Mouse (Mus musculus) midbrain, embryonic 10.5 days (tissue): Measurements from ENCODE around the gene Cuta. TPM values are rescaled to one million over a fixed set of nuclear protein-coding genes. Genes with fewer than 3 reads are reported as not detected.
A peak's percentile ranks its signal among the peaks of the same experiment; 100 is the strongest.
"Not testable (repeated sequence)": the region's sequence is repeated elsewhere in the genome, so short reads cannot be mapped to it uniquely, and the experiment has no call there.

Source experiments
- DNase-seq: peaks from one replicate; pipeline ENCODE4 v3.0.0-alpha.2; 2017; ENCODE audit warnings: low spot score
- H3K27ac ChIP-seq: fragments of 300-500 bp; sonication (generic); replicated peaks from 2 replicates; pipeline ENCODE4 v1.5.1; 2016; ENCODE audit warnings: mild to moderate bottlenecking
- H3K27me3 ChIP-seq: fragments of 300-500 bp; sonication (generic); 2 replicates; pipeline ENCODE4 v1.6.1; 2016; ENCODE audit warnings: low read depth, mild to moderate bottlenecking; ENCODE audit not compliant: poor library complexity, severe bottlenecking
- H3K36me3 ChIP-seq: fragments of 300-500 bp; sonication (generic); 2 replicates; pipeline ENCODE4 v1.6.1; 2016; ENCODE audit warnings: mild to moderate bottlenecking, moderate library complexity
- H3K4me1 ChIP-seq: fragments of 300-500 bp; sonication (generic); 2 replicates; pipeline ENCODE4 v1.6.1; 2016
- H3K4me3 ChIP-seq: fragments of 300-500 bp; sonication (generic); 2 replicates; pipeline ENCODE4 v1.5.1; 2016; ENCODE audit warnings: mild to moderate bottlenecking, moderate library complexity
- H3K9me3 ChIP-seq: fragments of 300-500 bp; sonication (generic); replicated peaks from 2 replicates; pipeline ENCODE4 v1.6.1; 2016; ENCODE audit warnings: mild to moderate bottlenecking
- WGBS: fragments of 180-500 bp; shearing (Covaris S2); methylation state at CpG from one replicate; pipeline ENCODE4 v1.1.7; 2016; 5-methylcytosine and 5-hydroxymethylcytosine counted together
- polyA plus RNA-seq: library from polyadenylated mRNA; unstranded; fragments of >200 nt; fragmentation: Nextera tagmentation; extraction: Ambion mirVana; gene quantifications from 2 replicates; pipeline ENCODE4 v1.2.1, GENCODE M21; 2016

Cuta gene
- polyA plus RNA-seq, 1 experiment from 2014 or later, result 179 TPM

DNA sequence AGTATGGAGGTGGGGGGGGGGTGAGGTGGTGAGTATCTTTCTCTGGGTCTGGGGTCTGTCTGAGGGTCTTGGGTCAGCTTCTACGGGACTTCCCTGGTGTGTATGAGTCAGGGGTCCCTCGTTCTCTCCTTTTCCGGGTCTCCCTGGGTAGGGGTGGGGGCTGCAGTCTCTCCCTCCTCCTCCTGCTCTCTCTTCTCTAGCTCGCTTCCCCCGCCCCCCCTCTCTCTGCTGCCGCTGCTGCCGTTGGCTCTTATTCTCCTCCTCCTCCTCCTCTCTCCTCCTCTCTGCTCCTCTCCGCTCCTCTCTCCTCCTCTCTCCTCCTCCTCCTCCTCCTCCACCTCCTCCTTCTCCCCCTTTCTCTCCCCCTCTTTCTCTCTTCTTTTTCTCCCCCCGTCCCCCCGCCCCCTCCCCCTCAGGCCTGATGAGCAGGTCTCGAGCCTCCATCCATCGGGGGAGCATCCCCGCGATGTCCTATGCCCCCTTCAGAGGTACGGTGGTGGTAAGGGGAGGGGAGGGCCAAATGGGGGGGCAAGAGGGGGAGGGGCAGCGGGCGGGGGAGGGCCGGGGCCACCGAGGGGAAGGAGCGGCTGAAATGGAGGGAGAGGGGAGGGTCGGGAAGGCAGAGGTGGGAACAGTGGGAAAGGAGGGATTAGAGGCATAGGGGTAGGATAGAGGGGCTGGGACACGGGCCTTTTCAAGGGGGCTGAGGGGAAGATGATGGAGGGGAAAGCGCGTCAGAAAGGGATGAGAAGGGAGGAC, 1.8 kb upstream of the Cuta start, which contains the start of gene Syngap1:
TSS of gene Syngap1 (plus strand) at position 223 of the 759 bp plus-strand sequence.
- Histone ChIP-seq H3K36me3 (peaks cover 28% of the 10 kb centered on the region), H3K9me3 (no peaks in the 10 kb centered on the region), H3K4me3 (peak within 1 kb of the TSS; percentile 84), H3K27me3 (no peaks in the 10 kb centered on the region), H3K4me1 (peaks cover 79% of the 10 kb centered on the region), H3K27ac (peak within 1 kb of the TSS; percentile 95)
- WGBS, result 1% methylated on average over 20 of the region's 24 CpGs
- DNase-seq, result peak; percentile 68

DNA sequence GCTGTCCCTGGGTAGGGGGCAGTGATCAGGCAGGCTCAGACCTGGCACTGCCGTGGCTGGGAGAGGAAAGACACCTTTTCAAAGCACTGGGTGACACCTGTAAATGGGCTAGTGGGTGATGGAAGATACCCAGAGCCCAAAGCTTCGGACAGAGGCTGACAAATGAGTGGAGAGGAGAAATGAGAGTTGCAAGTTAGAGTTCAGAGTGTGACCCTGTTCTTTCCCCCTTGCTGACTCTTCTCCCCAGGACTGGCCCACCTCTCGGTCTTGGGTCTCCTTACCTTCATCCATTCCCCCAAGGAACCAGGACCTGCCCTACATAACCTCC, 568 bp upstream of the Cuta start:
- Histone ChIP-seq H3K36me3 (peaks cover 39% of the 10 kb centered on the region), H3K4me3 (peak overlapping the region; percentile 84), H3K27me3 (no peaks in the 10 kb centered on the region), H3K27ac (peak overlapping the region; percentile 95), H3K9me3 (no peaks in the 10 kb centered on the region), H3K4me1 (peaks cover 68% of the 10 kb centered on the region)
- WGBS, result 2% methylated on average over 3 of the region's 3 CpGs
- DNase-seq, result peak; percentile 26

DNA sequence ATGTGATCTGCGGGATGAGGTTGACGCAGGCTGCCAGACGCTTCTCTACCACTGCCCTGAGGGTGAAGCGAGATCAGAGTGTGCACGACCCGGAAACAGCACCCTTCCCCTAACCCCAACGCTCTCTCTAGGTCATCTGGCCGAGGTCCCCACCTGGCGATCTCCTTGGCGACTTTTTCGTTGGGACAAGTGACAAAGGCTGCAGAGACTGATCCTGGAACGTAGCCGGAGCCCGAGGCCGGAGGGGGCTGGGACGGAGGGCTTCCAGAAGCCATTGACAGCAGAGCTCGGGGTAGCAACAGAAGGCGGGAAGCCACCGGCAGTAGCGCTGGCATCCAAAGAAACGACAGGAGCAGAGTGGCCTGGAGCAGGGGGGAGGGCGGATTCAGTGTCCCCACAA, 638 bp downstream of the Cuta start:
- 1% methylated on average over 22 of the region's 22 CpGs for WGBS
- Histone ChIP-seq H3K27ac (peak overlapping the region; percentile 95), H3K36me3 (peaks cover 42% of the 10 kb centered on the region), H3K4me3 (peak overlapping the region; percentile 84), H3K9me3 (no peaks in the 10 kb centered on the region), H3K4me1 (peaks cover 70% of the 10 kb centered on the region), H3K27me3 (no peaks in the 10 kb centered on the region)
- no peak for DNase-seq

DNA sequence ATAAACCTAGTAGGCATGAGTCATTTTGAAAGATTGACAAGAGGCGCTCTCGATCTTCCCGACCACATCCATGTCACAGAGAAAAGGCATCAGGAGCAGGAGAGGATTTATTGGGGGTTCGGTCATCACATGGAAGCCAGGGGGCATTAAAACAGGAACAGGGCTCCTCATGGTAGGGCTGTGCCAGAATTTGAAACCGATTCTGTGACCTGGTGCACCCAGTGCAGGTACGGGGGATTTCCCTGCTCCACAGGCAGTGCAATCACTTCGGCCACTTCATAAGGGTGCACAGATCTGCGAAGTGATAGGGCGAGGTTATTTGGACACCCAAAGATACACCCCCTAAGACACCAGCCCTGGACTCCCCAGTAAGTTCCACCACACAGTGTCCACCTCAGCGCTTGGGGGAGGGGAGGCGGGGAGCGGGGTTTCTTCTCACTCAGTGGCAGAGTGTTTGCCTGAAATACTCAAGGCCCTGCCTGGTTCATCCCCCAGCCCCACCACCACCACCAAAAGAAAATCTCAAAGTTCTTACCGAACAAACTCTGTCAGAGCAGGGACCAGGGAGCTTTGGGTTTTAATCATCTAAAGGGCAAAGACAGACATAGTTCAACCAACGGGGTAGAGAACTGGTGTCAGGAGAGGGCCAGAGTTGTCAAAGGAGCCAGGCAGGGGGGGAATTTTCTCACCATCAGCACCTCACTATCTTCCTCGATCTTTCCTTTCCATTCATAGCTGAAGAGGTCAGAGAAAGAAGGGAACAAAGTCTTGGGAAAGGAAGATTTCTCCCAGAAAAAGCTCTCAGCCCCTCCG, 1.3 kb downstream of the Cuta start:
- 66% methylated on average over 16 of the region's 16 CpGs for WGBS
- Histone ChIP-seq H3K27me3 (no peaks in the 10 kb centered on the region), H3K27ac (peak overlapping the region; percentile 95), H3K9me3 (no peaks in the 10 kb centered on the region), H3K4me3 (peak overlapping the region; percentile 84), H3K4me1 (peaks cover 77% of the 10 kb centered on the region), H3K36me3 (peaks cover 42% of the 10 kb centered on the region)
- no peak for DNase-seq

DNA sequence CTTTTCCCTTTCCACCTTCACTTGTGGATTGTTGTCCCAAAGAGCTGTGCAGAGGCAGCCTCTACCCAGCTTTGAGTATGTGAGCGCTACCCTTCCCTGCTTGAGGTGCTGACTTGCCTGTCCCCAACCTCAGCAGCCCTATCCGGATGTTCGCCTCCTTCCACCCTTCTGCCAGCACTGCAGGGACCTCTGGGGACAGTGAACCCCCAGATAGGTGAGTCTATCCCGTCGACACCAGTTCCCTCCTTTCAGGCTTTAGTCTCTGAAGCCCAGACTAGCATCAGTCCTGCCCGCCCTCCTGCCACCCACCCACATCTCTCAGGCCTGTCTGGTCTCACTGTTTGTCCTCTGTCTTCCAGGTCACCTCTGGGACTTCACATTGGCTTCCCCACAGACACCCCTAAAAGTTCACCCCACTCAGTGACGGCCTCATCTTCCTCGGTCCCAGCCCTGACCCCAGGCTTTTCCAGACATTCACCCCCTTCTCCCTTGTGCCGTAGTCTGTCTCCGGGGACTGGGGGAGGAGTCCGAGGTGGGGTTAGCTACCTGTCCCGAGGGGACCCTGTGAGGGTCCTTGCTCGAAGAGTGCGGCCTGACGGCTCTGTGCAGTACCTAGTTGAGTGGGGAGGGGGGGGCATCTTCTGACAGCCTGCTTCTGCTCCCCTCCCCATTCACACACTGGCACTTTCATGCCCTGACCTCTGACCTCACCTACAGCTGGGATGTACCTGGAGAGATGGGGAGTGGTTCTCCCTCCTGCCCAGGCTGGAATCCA, 2.3 kb downstream of the Cuta start:
- Histone ChIP-seq H3K36me3 (peaks cover 42% of the 10 kb centered on the region), H3K4me3 (peak overlapping the region; percentile 84), H3K27ac (no peak overlapping the region), H3K4me1 (peaks cover 77% of the 10 kb centered on the region), H3K27me3 (no peaks in the 10 kb centered on the region), H3K9me3 (no peaks in the 10 kb centered on the region)
- no peak for DNase-seq
- 89% methylated on average over 15 of the region's 15 CpGs for WGBS

DNA sequence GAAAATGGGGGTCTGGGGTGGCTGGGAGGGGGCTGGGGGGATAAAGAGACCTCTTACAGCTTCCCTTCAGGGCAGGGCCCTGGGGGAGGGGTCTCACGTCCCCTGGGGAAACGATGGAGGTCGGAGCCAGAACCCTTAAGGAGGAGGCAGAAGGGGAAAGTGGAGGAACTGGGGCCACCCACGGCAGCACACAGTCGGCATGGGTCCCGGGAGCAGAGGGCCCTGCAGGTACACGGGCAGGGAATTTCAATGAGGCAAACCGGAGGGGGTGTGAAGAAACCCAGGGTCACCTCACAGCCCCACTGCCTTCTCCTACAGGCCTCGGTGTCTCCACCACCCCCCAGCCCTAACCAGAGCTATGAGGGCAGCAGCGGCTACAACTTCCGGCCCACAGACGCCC, 2.9 kb downstream of the Cuta start:
- H3K4me1 ChIP-seq, result peaks cover 71% of the 10 kb centered on the region
- H3K27me3 ChIP-seq, result no peaks in the 10 kb centered on the region
- WGBS, result 88% methylated on average over 12 of the region's 12 CpGs
- peaks cover 46% of the 10 kb centered on the region for H3K36me3 ChIP-seq
- H3K9me3 ChIP-seq, result no peaks in the 10 kb centered on the region
- no peak overlapping the region for H3K4me3 ChIP-seq
- H3K27ac ChIP-seq, result no peak overlapping the region
- DNase-seq, result no peak

DNA sequence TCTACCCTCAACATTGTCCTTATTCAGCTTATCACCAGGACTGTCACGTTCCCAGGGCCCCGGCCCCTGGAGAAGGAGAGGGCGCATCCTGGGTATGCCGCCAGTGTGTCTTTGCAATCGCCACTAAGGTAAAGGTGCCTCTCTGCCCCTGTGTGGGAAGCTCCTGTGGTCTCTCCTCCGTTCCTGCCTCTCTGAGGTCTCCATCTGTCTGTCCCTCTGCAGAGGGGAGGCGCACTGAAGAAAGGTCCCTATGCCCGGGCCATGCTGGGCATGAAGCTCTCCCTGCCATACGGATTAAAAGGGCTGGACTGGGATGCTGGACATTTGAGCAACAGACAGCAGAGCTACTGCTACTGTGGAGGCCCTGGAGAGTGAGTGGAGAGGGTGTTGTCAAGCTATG, 4.3 kb downstream of the Cuta start:
- Histone ChIP-seq H3K27me3 (no peaks in the 10 kb centered on the region), H3K27ac (no peak overlapping the region), H3K9me3 (no peaks in the 10 kb centered on the region), H3K4me1 (peaks cover 57% of the 10 kb centered on the region), H3K4me3 (peak overlapping the region; percentile 11; the same call in 1 of the 2 replicates), H3K36me3 (peaks cover 60% of the 10 kb centered on the region)
- DNase-seq, result no peak
- WGBS, result 90% methylated on average over 9 of the region's 9 CpGs

DNA sequence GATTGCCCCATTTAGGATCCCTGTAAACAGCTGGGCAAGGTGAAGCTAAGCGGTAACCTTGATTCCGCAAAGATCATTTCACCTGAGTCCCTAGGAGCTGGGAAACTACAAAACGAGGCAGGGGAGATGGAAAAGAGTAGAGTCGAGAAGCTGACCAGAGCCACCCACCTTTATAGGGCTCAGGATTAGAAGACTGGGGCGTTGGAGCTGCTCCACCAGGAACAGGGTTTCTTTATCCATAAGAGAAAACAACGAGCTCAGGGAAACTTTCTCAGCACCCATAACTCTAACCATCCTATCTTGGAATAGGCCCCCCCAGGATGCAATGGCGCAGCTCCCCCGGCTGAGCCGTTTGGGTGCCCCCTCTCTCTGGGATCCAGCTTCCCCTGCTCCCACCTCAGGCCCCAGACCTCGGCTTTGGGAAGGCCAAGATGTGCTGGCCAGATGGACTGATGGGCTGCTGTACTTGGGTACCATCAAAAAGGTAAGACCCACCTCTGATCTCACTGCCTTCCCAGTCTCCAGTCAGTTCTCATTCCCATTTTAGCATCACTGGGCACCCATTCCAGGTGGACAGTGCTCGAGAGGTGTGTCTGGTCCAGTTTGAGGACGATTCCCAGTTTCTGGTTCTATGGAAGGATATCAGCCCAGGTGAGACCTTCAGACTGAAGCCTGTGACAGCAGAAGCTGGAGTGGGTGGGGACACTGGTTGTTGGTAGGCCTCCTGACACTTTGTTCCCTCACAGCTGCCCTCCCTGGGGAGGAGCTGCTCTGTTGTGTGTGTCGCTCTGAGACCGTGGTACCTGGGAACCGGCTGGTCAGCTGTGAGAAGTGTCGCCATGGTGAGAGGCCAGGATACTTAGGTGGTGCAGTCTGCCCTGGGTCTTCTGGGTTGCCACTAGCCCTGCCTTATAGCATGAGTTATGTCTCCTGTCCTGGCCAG, 5.2 kb downstream of the Cuta start:
- H3K9me3 ChIP-seq, result no peaks in the 10 kb centered on the region
- peak overlapping the region; percentile 61 for H3K4me3 ChIP-seq
- H3K27ac ChIP-seq, result no peak overlapping the region
- no peak for DNase-seq
- peaks cover 69% of the 10 kb centered on the region for H3K36me3 ChIP-seq
- 84% methylated on average over 16 of the region's 16 CpGs for WGBS
- H3K27me3 ChIP-seq, result no peaks in the 10 kb centered on the region
- H3K4me1 ChIP-seq, result peaks cover 53% of the 10 kb centered on the region

DNA sequence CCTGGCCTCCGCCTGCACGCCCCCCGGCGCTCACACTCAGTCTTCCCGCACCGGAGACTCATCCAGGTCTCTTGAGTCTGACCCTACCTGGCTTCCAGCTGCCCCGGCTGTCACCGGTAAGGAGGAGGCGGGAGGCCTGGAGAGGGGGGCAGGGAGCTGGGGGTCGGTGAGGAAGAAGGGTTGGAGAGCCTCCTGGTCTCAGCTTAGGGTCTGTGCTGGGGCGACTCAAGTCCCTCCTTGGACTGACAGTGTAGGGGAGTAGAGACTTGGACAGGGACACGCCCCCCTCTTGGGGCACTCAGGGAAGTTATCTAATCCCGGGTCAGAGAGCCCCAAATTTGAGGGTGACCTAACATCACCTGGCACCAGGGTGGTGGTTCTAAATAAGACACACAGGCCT, 6.0 kb downstream of the Cuta start:
- WGBS, result 11% methylated on average over 13 of the region's 13 CpGs
- no peaks in the 10 kb centered on the region for H3K9me3 ChIP-seq
- H3K27ac ChIP-seq, result peak overlapping the region; percentile 84
- H3K4me1 ChIP-seq, result peaks cover 48% of the 10 kb centered on the region
- H3K4me3 ChIP-seq, result peak overlapping the region; percentile 61
- H3K36me3 ChIP-seq, result peaks cover 76% of the 10 kb centered on the region
- no peak for DNase-seq
- H3K27me3 ChIP-seq, result no peaks in the 10 kb centered on the region

DNA sequence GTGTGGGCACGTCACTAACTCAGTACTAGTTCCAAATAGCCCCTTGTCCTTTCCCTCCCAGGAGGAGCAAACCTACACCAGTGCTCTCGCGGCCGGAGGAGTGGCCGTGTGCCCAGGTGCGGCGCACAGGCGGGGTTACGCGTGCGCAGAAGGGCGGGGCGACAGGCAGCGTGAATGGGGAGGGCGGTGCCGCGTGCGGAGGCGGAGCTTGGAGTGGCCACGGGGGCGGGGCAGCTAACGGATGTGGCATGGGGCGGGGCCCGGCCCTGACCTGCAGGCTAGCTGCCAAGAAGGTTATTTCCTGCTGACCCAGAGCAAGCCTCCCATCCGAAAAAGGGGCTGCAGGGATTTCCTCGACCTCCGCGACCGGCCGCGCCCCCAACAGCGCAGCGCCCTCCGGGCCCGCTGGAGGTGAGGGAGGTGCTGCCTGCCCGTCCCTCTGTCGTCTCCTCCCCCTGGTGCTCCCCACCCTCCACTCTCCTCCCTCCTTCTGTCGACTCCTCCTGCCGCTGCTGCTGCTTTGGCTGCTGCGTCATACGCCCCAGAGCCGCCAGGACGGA, 6.5 kb downstream of the Cuta start, which contains the start of gene Phf1:
TSS of gene Phf1 (plus strand) at position 214 of the 560 bp plus-strand sequence.
- no peaks in the 10 kb centered on the region for H3K9me3 ChIP-seq
- H3K4me3 ChIP-seq, result peak within 1 kb of the TSS; percentile 61
- DNase-seq, result peak; percentile 92
- peaks cover 43% of the 10 kb centered on the region for H3K4me1 ChIP-seq
- no peaks in the 10 kb centered on the region for H3K27me3 ChIP-seq
- H3K36me3 ChIP-seq, result peaks cover 78% of the 10 kb centered on the region
- H3K27ac ChIP-seq, result peak within 1 kb of the TSS; percentile 84
- under 1% methylated on average over 43 of the region's 43 CpGs for WGBS

DNA sequence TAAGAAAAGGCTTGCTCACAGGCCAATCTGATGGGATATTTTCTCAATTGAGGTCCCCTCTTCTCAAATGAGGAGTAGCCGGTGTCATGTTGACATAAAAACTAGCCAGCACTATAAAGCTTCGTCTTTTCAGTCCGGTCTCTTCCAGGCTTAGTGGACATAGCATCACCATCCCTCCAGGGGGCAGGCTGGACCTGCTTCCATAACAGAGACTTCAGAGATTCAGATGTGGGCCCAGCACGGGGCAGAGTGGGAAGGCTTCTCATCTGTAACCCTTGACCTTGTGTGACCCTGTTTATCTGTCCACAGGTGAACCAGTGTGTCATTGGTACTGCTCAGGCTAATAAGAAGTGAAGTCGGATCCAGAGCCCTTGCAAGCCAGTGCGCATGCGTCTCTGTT, 7.6 kb downstream of the Cuta start:
- H3K4me3 ChIP-seq, DNase-seq, H3K9me3 ChIP-seq, H3K27ac ChIP-seq, H3K27me3 ChIP-seq: not testable (repeated sequence)
- WGBS, result 76% methylated on average over 7 of the region's 7 CpGs
- Histone ChIP-seq H3K4me1 (peaks cover 32% of the 10 kb centered on the region), H3K36me3 (peaks cover 78% of the 10 kb centered on the region)
